Mouse (Mus musculus) liver, embryonic 14.5 days (tissue): ENCODE data around the gene Proser3. TPM values are rescaled to one million over a fixed set of nuclear protein-coding genes. Genes with fewer than 3 reads are reported as not detected.
A peak's percentile ranks its signal among the peaks of the same experiment; 100 is the strongest.

Experiments used
- ATAC-seq: fragments of 200-750 bp; cut with Nextera tagmentation; 2 replicates; pipeline ENCODE4 v1.8.0; 2017; ENCODE audit warnings: moderate number of reproducible peaks, mild to moderate bottlenecking, moderate library complexity; ENCODE audit not compliant: insufficient read depth
- DNase-seq, 3 experiments: peaks; one replicate each; pipeline ENCODE4 v3.0.0-alpha.2; 2012 to 2013; ENCODE audit warnings: low read depth in 3 of 3, low spot score in 3 of 3
- H3K27ac ChIP-seq: fragments of 300-500 bp; sonication (generic); 2 replicates; pipeline ENCODE4 v1.5.1; 2014; ENCODE audit warnings: moderate library complexity, mild to moderate bottlenecking, control low read depth, inconsistent platforms
- H3K27me3 ChIP-seq: fragments of 300-500 bp; sonication (generic); 2 replicates; pipeline ENCODE4 v1.6.1; 2014; ENCODE audit warnings: mild to moderate bottlenecking, low read length, moderate library complexity; ENCODE audit not compliant: control insufficient read depth, insufficient read depth
- H3K36me3 ChIP-seq: fragments of 300-500 bp; sonication (generic); replicated peaks from 2 replicates; pipeline ENCODE4 v1.6.1; 2014; ENCODE audit warnings: low read depth; ENCODE audit not compliant: control insufficient read depth, insufficient read depth
- H3K4me1 ChIP-seq, 2 experiments: fragments of 200-500 bp in 1 of 2; fragments of 300-500 bp in 1 of 2; sonication (generic) in 1 of 2; replicated peaks; 2 replicates each; pipeline ENCODE4 v1.6.1; 2012 to 2014; ENCODE audit warnings: antibody characterized with exemption in 1 of 2, inconsistent platforms in 1 of 2, low read length in 1 of 2; ENCODE audit not compliant: control insufficient read depth in 2 of 2, insufficient read depth in 2 of 2
- H3K4me2 ChIP-seq: fragments of 300-500 bp; sonication (generic); 2 replicates; pipeline ENCODE4 v1.6.1; 2014; ENCODE audit warnings: low read depth, mild to moderate bottlenecking, control low read depth, moderate library complexity
- H3K4me3 ChIP-seq, 2 experiments: fragments of 200-500 bp in 1 of 2; fragments of 300-500 bp in 1 of 2; sonication (generic) in 1 of 2; 2 replicates each; pipeline ENCODE4 v1.5.1; 2012 to 2014; ENCODE audit warnings: low read depth in 2 of 2, low read length in 2 of 2, mild to moderate bottlenecking in 2 of 2, control low read depth in 1 of 2, inconsistent platforms in 1 of 2, moderate library complexity in 1 of 2; ENCODE audit not compliant: insufficient read depth in 1 of 2
- H3K9ac ChIP-seq: fragments of 300-500 bp; sonication (generic); replicated peaks from 2 replicates; pipeline ENCODE4 v1.6.1; 2014; ENCODE audit warnings: mild to moderate bottlenecking, control low read depth, moderate library complexity
- H3K9me3 ChIP-seq: fragments of 300-500 bp; sonication (generic); 2 replicates; pipeline ENCODE4 v1.6.1; 2016; ENCODE audit warnings: low read length, mixed read lengths; ENCODE audit not compliant: control insufficient read depth
- CTCF ChIP-seq: IDR thresholded peaks from 2 replicates; pipeline ENCODE4 v1.5.1; 2016; ENCODE audit warnings: antibody characterized with exemption, low read depth, control low read depth
- EP300 ChIP-seq: IDR thresholded peaks from 2 replicates; pipeline ENCODE4 v1.6.1; 2016; ENCODE audit warnings: antibody characterized with exemption, low read depth
- WGBS: fragments of 180-500 bp; shearing (Covaris S2); extraction: QIAGEN DNeasy Blood & Tissue Kit; methylation state at CpG from one replicate; pipeline ENCODE4 v1.1.7; 2014; ENCODE audit not compliant: insufficient replicate concordance; 5-methylcytosine and 5-hydroxymethylcytosine counted together
- polyA plus RNA-seq, 2 experiments: library from polyadenylated mRNA; depleted of rRNA in 1 of 2; stranded (reverse) in 1 of 2; unstranded in 1 of 2; fragments of >200 nt; fragmentation: Nextera tagmentation in 1 of 2; extraction: Ambion mirVana in 1 of 2; gene quantifications; 2 replicates each; pipeline versions ENCODE4 v1.2.1 to v1.2.3; 2012 to 2014

The Proser3 gene
- 6.5 and 6.8 TPM in 2 replicates for polyA plus RNA-seq (2012; rRNA removed)
- polyA plus RNA-seq (2014; fragmentation: Nextera tagmentation; extraction: Ambion mirVana) = 1.3 and 2.8 TPM in 2 replicates

DNA sequence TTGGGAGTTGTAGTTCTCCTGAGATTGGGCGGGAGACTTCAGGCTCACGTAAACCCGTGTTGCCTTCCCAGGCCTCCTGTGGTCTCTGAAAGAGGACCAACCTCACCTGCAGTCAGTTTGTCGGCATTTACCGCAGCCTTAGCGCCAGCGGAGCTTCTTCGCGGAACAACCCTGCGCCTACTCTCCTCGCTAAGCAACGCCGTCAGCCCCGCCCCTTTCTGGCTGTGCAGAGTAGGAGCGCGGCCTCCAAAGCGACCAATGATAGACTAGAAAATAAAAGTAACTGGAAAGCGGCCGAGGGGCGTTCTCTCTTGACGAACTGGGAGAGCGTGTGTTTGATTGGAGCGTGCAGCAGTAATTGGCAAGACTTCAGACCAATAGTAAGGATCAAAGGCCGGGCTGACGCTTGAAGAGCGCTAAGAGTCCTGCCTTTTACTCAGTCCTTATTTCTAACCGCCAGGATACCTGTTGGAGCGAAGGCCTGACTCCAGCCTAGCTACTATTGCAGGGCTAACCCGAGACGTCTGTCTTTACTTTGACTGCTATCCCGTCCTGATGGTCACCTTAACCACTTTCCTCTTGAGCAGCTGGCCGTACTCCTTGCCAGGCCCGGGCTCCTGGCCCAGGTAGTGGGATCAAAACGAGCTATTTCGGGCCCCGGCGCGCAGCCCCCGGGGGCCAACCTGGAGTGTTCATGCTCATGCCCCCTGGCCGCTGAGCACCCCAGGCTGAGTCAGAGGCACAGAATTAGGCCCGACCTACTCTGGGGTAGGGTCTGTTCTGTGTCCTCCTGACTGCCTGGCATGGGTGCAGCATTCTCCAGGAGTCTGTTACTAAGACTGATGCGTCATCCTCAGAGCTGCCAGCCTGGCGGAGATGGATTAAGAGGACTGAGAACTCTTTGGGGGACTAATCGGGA is at the start of gene Proser3, which contains the start of gene Hspb6:
Proser3 (minus strand) TSS at position 198 of the 919 bp plus-strand sequence.
Hspb6 (plus strand) TSS at position 77 of the 919 bp plus-strand sequence.
- Histone ChIP-seq H3K36me3 (peaks cover 19% of the 10 kb centered on the region), H3K27ac (peak within 1 kb of the TSS; percentile 95), H3K9ac (peak within 1 kb of the TSS; percentile 96), H3K4me3 (peak within 1 kb of the TSS; percentile 83 to 90), H3K9me3 (no peaks in the 10 kb centered on the region), H3K27me3 (no peaks in the 10 kb centered on the region), H3K4me2 (peak within 1 kb of the TSS; percentile 99), H3K4me1 (peaks cover 6 to 7% of the 10 kb centered on the region in 2 experiments)
- DNase-seq = peak; percentile 98 to 99 (median 99)
- TF ChIP-seq CTCF (peak; percentile 24), EP300 (no peak)
- WGBS = under 1% methylated on average over 44 of the region's 44 CpGs
- ATAC-seq = peak; percentile 89

DNA sequence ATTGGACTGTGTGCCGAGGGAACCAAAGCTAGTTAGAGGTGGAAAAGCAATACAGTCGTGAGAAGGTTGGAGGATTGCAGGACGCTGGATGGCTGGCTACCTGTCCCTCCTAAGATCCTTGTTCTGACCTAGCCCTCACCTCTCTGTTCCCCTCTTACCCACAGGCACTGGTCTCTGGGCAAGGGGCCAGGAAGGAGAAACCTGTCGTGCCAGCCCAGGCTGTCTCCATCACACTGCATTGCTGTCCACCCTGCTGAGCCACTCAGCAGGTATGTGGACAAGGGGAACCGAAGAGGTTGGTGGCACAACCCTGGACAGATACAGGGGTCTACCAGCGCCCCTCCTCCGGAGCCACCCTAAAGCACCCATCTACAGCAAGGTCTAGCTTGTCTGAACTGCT is 48.6 kb upstream of the Proser3 start:
- Histone ChIP-seq H3K4me3 (no peak overlapping the region), H3K27ac (no peak overlapping the region), H3K9ac (no peak overlapping the region), H3K9me3 (no peaks in the 10 kb centered on the region), H3K27me3 (no peaks in the 10 kb centered on the region), H3K36me3 (no peaks in the 10 kb centered on the region), H3K4me2 (peak overlapping the region; percentile 50), H3K4me1 (no peaks in the 10 kb centered on the region; a peak in 2 of 4 replicates)
- 59% methylated on average over 7 of the region's 7 CpGs for WGBS
- DNase-seq (no peak), ATAC-seq (no peak)
- TF ChIP-seq EP300 (no peak), CTCF (no peak)

DNA sequence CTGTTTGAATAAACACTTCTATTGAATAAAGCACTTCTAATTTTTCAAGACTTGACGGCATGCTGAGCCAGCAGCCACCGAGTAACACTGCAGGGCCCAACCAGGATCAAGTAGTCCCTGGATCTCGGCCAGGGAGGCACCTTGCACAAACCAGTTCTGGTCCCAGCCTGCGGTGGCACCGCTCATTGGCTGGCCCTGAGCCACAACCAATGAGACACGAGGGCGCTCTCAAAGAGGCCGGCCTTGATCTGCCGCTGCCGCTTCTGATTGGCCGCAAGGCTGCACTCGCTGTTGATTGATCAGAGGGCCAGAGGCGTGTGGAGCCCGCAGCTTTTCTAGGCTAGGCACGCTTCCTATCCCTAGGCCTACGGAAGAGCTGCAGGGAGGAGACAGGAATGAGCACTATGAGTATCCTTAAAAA is 47.8 kb upstream of the Proser3 start:
- Histone ChIP-seq H3K9me3 (no peaks in the 10 kb centered on the region), H3K9ac (no peak overlapping the region; the same call in 1 of the 2 replicates), H3K36me3 (no peaks in the 10 kb centered on the region), H3K4me1 (peaks cover 0 to 1% of the 10 kb centered on the region in 2 experiments; a peak in 2 of 4 replicates), H3K27ac (no peak overlapping the region), H3K27me3 (no peaks in the 10 kb centered on the region), H3K4me2 (peak overlapping the region; percentile 50), H3K4me3 (no peak overlapping the region)
- 3% methylated on average over 16 of the region's 16 CpGs for WGBS
- ATAC-seq (peak; percentile 97), DNase-seq (peak; percentile 74 to 77 (median 74))
- TF ChIP-seq EP300 = no peak
- no peak for TF ChIP-seq CTCF

DNA sequence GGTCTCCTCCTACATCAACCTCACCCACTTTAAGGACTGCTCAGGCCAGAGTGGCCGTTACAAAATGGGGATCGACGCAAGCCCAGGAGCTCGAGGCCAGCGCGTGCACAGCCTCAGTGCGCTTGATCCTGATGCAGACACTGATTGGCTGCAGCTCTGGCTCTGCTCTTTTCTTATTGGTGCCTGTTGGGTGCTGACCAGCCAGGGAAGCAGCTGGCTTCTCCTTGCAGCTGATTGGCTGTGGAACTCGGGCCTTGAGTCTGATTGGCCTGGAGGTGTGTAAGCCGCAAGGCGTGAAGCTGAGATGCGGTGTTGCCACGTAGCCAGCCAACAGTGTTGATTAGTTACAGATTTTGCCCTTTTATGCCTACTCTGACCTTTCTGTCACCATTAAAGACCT is 46.7 kb upstream of the Proser3 start, which contains the start of gene Zbtb32:
Zbtb32 (minus strand) TSS at position 124 of the 400 bp plus-strand sequence.
- TF ChIP-seq CTCF (no peak), EP300 (no peak)
- Histone ChIP-seq H3K27me3 (no peaks in the 10 kb centered on the region), H3K4me1 (peaks cover 6 to 11% of the 10 kb centered on the region in 2 experiments; a peak in 3 of 4 replicates), H3K27ac (no peak within 1 kb of the TSS), H3K9me3 (no peaks in the 10 kb centered on the region), H3K4me2 (peak within 1 kb of the TSS; percentile 23), H3K9ac (no peak within 1 kb of the TSS; the same call in 1 of the 2 replicates), H3K4me3 (no peak within 1 kb of the TSS), H3K36me3 (no peaks in the 10 kb centered on the region)
- 87% methylated on average over 12 of the region's 12 CpGs for WGBS
- DNase-seq = no peak
- no peak for ATAC-seq

DNA sequence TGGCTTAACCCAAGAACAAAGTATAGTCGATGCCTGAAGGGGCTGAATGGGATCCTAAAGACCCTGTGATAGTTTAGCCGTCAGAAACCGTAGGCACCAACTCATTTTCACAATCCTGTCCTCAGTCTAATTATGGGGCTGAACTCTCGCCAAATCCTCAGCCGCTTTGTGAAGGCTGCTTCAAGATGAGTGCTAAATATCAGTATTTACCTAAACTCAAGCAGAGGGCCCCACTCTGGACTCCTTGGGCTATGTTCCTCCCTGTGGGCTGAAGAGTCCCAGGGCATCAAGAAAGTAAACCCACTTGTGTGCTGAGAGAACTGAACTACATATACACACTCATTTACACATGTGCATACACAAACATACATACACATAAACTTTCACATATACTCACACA is 44.7 kb upstream of the Proser3 start:
- DNase-seq = no peak
- Histone ChIP-seq H3K4me3 (no peak overlapping the region), H3K9me3 (no peaks in the 10 kb centered on the region), H3K9ac (no peak overlapping the region), H3K4me2 (no peak overlapping the region), H3K4me1 (peaks cover 6 to 16% of the 10 kb centered on the region in 2 experiments; a peak in 3 of 4 replicates), H3K27me3 (no peaks in the 10 kb centered on the region), H3K36me3 (no peaks in the 10 kb centered on the region), H3K27ac (no peak overlapping the region)
- TF ChIP-seq CTCF (no peak), EP300 (no peak)
- 56% methylated on average over 5 of the region's 5 CpGs for WGBS
- ATAC-seq = no peak
